Mouse (Mus musculus): ENCODE measurements around the gene Qpctl. TPM values are rescaled to one million over a fixed set of nuclear protein-coding genes. Genes with fewer than 3 reads are reported as not detected.

Gene Qpctl
- polyA plus RNA-seq, 1 experiment from 2014 or later, result 28.8 TPM

DNA sequence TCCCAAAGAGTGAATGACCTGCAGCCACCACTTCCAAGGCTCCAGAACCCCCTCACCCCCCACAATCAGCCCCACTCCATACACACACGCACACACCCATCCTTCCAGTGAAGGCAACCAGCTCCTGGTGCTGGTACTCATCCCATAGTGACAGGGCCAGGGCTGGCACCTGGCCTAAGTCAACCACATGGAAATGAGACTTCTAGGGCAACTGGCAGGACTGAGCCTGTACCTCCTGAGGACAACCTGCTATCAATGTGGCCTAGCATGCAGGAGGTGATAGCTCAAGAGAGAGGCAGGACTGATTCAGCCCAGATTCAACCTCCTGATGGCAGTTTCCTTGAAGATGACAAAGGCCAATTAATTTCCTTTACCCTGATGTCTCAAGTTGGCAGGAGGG, 48.8 kb downstream of the Qpctl start:
- H3K4me3 ChIP-seq (ENCODE audit: low read depth, low read length), result no peak overlapping the region
- 85% methylated on average over 1 of the region's 1 CpGs for WGBS
- H3K27me3 ChIP-seq (ENCODE audit: control insufficient read depth, insufficient read depth, low read depth, low read length), result 0 out of 2 replicates have a peak, but pooled peaks cover 1% of the 10 kb centered on the region
- H3K4me1 ChIP-seq (ENCODE audit: control insufficient read depth, insufficient read depth, low read length), result peaks cover 7% of the 10 kb centered on the region
- H3K4me2 ChIP-seq (ENCODE audit: low read length), result no peak overlapping the region
- H3K27ac ChIP-seq (ENCODE audit: low read length), result no peak overlapping the region
- ATAC-seq, result no peak
- no peak overlapping the region for H3K9ac ChIP-seq (ENCODE audit: low read depth, low read length)
- no peaks in the 10 kb centered on the region for H3K9me3 ChIP-seq (replicated peaks; ENCODE audit: control insufficient read depth, low read length, poor library complexity, severe bottlenecking)
- no peaks in the 10 kb centered on the region for H3K36me3 ChIP-seq (ENCODE audit: control insufficient read depth, insufficient read depth, low read length)

GRCm38 (mm10) chr7:19098811-19099210, 50.3 kb downstream of the Qpctl start:
- H3K9ac ChIP-seq (ENCODE audit: low read depth, low read length), result no peak overlapping the region
- H3K4me2 ChIP-seq (ENCODE audit: low read length), result no peak overlapping the region
- peaks cover 14% of the 10 kb centered on the region for H3K27me3 ChIP-seq (ENCODE audit: control insufficient read depth, insufficient read depth, low read depth, low read length)
- no peak for ATAC-seq
- no peak overlapping the region for H3K4me3 ChIP-seq (ENCODE audit: low read depth, low read length)
- H3K27ac ChIP-seq (ENCODE audit: low read length), result no peak overlapping the region
- H3K4me1 ChIP-seq (ENCODE audit: control insufficient read depth, insufficient read depth, low read length), result peaks cover 20% of the 10 kb centered on the region
- no peaks in the 10 kb centered on the region for H3K36me3 ChIP-seq (ENCODE audit: control insufficient read depth, insufficient read depth, low read length)
- H3K9me3 ChIP-seq (replicated peaks; ENCODE audit: control insufficient read depth, low read length, poor library complexity, severe bottlenecking), result no peaks in the 10 kb centered on the region
- 61% methylated on average over 7 of the region's 7 CpGs for WGBS

GRCm38 (mm10) chr7:19097863-19098262, 51.2 kb downstream of the Qpctl start:
- Histone ChIP-seq H3K27ac (ENCODE audit: low read length) (no peak overlapping the region), H3K9me3 (replicated peaks; ENCODE audit: control insufficient read depth, low read length, poor library complexity, severe bottlenecking) (no peaks in the 10 kb centered on the region), H3K27me3 (ENCODE audit: control insufficient read depth, insufficient read depth, low read depth, low read length) (peaks cover 14% of the 10 kb centered on the region), H3K4me2 (ENCODE audit: low read length) (no peak overlapping the region), H3K4me3 (ENCODE audit: low read depth, low read length) (no peak overlapping the region), H3K36me3 (ENCODE audit: control insufficient read depth, insufficient read depth, low read length) (no peaks in the 10 kb centered on the region), H3K4me1 (ENCODE audit: control insufficient read depth, insufficient read depth, low read length) (peaks cover 28% of the 10 kb centered on the region), H3K9ac (ENCODE audit: low read depth, low read length) (no peak overlapping the region)
- no peak for ATAC-seq

DNA sequence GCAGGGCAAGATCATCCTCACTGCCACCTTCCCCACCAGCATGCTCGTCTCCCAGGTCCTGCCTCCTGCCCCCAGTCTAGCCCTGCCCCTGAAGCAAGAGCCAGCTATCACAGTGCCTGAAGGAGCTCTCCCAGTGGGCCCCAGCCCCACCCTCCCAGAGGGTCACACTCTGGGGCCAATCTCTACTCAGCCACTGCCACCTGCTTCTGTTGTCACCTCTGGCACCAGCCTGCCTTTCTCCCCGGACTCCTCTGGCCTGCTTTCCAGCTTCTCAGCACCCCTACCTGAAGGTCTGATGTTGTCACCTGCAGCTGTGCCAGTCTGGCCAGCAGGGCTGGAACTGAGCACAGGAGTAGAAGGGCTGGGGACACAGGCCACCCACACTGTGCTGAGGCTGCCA, 51.9 kb downstream of the Qpctl start:
- H3K4me1 ChIP-seq (ENCODE audit: control insufficient read depth, insufficient read depth, low read length), result peaks cover 28% of the 10 kb centered on the region
- no peak for ATAC-seq

DNA sequence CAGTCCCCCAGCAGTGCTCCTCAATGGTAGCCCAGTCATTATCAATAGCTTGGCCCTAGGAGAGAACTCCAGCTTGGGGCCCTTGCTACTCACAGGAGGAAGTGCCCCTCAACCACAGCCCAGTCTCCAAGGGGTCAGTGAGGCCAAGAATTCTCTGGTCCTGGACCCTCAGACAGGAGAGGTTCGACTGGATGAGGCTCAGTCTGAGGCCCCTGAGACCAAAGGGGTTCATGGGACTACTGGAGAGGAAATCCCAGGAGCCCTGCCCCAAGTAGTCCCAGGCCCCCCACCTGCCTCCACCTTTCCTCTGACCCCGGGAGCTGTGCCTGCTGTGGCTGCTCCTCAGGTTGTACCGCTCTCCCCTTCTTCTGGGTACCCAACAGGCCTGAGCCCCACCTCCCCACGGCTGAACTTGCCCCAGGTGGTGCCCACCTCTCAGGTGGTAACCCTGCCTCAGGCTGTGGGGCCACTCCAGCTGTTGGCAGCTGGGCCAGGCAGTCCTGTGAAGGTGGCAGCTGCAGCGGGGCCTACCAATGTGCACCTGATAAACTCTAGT, 52.6 kb downstream of the Qpctl start:
- Histone ChIP-seq H3K9me3 (replicated peaks; ENCODE audit: control insufficient read depth, low read length, poor library complexity, severe bottlenecking) (no peaks in the 10 kb centered on the region), H3K36me3 (ENCODE audit: control insufficient read depth, insufficient read depth, low read length) (peaks cover 6% of the 10 kb centered on the region; the same call in 1 of the 2 replicates), H3K27ac (ENCODE audit: low read length) (no peak overlapping the region), H3K9ac (ENCODE audit: low read depth, low read length) (no peak overlapping the region), H3K4me2 (ENCODE audit: low read length) (peak overlapping the region; percentile 98), H3K4me1 (ENCODE audit: control insufficient read depth, insufficient read depth, low read length) (peaks cover 28% of the 10 kb centered on the region), H3K4me3 (ENCODE audit: low read depth, low read length) (no peak overlapping the region), H3K27me3 (ENCODE audit: control insufficient read depth, insufficient read depth, low read depth, low read length) (peaks cover 17% of the 10 kb centered on the region)
- 62% methylated on average over 5 of the region's 5 CpGs for WGBS
- ATAC-seq, result no peak

More for the DNA sequence above, 51.9 kb downstream of the Qpctl start:
- no peak overlapping the region for H3K4me2 ChIP-seq (ENCODE audit: low read length)
- H3K27ac ChIP-seq (ENCODE audit: low read length), result no peak overlapping the region
- no peaks in the 10 kb centered on the region for H3K9me3 ChIP-seq (replicated peaks; ENCODE audit: control insufficient read depth, low read length, poor library complexity, severe bottlenecking)
- H3K4me3 ChIP-seq (ENCODE audit: low read depth, low read length), result no peak overlapping the region
- peaks cover 14% of the 10 kb centered on the region for H3K27me3 ChIP-seq (ENCODE audit: control insufficient read depth, insufficient read depth, low read depth, low read length)
- no peaks in the 10 kb centered on the region for H3K36me3 ChIP-seq (ENCODE audit: control insufficient read depth, insufficient read depth, low read length)
- 75% methylated on average over 2 of the region's 2 CpGs for WGBS
- no peak overlapping the region for H3K9ac ChIP-seq (ENCODE audit: low read depth, low read length)

- H3K4me2 ChIP-seq (ENCODE audit: low read length), result peak overlapping the region; percentile 98
- H3K4me3 ChIP-seq (ENCODE audit: low read depth, low read length), result peak overlapping the region; percentile 52
- H3K9me3 ChIP-seq (replicated peaks; ENCODE audit: control insufficient read depth, low read length, poor library complexity, severe bottlenecking), result no peaks in the 10 kb centered on the region
- 0% methylated on average over 19 of the region's 19 CpGs for WGBS
- H3K36me3 ChIP-seq (ENCODE audit: control insufficient read depth, insufficient read depth, low read length), result peaks cover 9% of the 10 kb centered on the region; the same call in 1 of the 2 replicates
- H3K4me1 ChIP-seq (ENCODE audit: control insufficient read depth, insufficient read depth, low read length), result peaks cover 28% of the 10 kb centered on the region
- peaks cover 22% of the 10 kb centered on the region for H3K27me3 ChIP-seq (ENCODE audit: control insufficient read depth, insufficient read depth, low read depth, low read length)
- ATAC-seq, result no peak
- no peak overlapping the region for H3K27ac ChIP-seq (ENCODE audit: low read length)
- peak overlapping the region; percentile 63; the same call in 1 of the 2 replicates for H3K9ac ChIP-seq (ENCODE audit: low read depth, low read length)
Measured at GRCm38 (mm10) chr7:19095751-19096110, 53.4 kb downstream of the Qpctl start.

DNA sequence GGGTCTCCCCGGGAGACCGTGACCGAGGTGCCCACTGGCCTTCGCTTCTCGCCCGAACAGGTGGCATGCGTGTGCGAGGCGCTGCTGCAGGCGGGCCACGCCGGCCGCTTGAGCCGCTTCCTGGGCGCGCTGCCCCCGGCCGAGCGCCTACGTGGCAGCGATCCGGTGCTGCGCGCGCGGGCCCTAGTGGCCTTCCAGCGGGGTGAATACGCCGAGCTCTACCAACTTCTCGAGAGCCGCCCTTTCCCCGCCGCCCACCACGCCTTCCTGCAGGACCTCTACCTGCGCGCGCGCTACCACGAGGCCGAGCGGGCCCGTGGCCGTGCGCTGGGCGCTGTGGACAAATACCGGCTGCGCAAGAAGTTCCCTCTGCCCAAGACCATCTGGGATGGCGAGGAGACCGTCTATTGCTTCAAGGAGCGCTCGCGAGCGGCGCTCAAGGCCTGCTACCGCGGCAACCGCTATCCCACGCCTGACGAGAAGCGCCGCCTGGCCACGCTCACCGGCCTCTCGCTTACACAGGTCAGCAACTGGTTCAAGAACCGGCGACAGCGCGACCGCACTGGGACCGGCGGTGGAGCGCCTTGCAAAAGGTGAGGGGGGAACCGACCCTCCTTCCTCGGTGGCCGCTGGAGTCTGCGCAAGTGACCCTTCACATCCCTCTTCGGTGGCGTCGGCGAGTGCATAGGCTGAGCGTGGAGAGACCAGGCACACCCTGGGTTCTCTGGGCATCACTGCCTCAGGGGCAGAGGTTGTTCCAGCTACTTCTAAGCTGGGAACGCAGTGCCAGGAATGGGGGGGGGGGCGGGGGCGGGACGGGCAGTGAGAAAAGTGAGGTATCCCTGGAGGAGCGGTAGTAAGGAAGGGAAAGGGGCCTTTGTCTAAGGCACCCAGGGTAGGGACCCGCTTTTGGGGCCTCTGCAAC, 54.0 kb downstream of the Qpctl start:
- H3K36me3 ChIP-seq (ENCODE audit: control insufficient read depth, insufficient read depth, low read length), result peaks cover 11% of the 10 kb centered on the region; the same call in 1 of the 2 replicates
- peaks cover 28% of the 10 kb centered on the region for H3K4me1 ChIP-seq (ENCODE audit: control insufficient read depth, insufficient read depth, low read length)
- H3K9me3 ChIP-seq (replicated peaks; ENCODE audit: control insufficient read depth, low read length, poor library complexity, severe bottlenecking), result no peaks in the 10 kb centered on the region
- under 1% methylated on average over 80 of the region's 87 CpGs for WGBS
- peak overlapping the region; percentile 98 for H3K4me2 ChIP-seq (ENCODE audit: low read length)
- peak overlapping the region; percentile 60 for H3K27ac ChIP-seq (ENCODE audit: low read length)
- peak overlapping the region; percentile 63 for H3K9ac ChIP-seq (ENCODE audit: low read depth, low read length)
- ATAC-seq, result no peak
- peak overlapping the region; percentile 52 for H3K4me3 ChIP-seq (ENCODE audit: low read depth, low read length)
- peaks cover 24% of the 10 kb centered on the region for H3K27me3 ChIP-seq (ENCODE audit: control insufficient read depth, insufficient read depth, low read depth, low read length)

GRCm38 (mm10) chr7:19094471-19094825, 54.6 kb downstream of the Qpctl start, which contains the start of gene Six5:
TSS of gene Six5 (plus strand) at chr7:19094594.
- H3K4me3 ChIP-seq (ENCODE audit: low read depth, low read length), result peak within 1 kb of the TSS; percentile 52
- peak within 1 kb of the TSS; percentile 60 for H3K27ac ChIP-seq (ENCODE audit: low read length)
- ATAC-seq, result no peak
- peaks cover 28% of the 10 kb centered on the region for H3K4me1 ChIP-seq (ENCODE audit: control insufficient read depth, insufficient read depth, low read length)
- H3K9me3 ChIP-seq (replicated peaks; ENCODE audit: control insufficient read depth, low read length, poor library complexity, severe bottlenecking), result no peaks in the 10 kb centered on the region
- H3K9ac ChIP-seq (ENCODE audit: low read depth, low read length), result peak within 1 kb of the TSS; percentile 63
- H3K27me3 ChIP-seq (ENCODE audit: control insufficient read depth, insufficient read depth, low read depth, low read length), result peaks cover 24% of the 10 kb centered on the region
- H3K36me3 ChIP-seq (ENCODE audit: control insufficient read depth, insufficient read depth, low read length), result peaks cover 12% of the 10 kb centered on the region; the same call in 1 of the 2 replicates
- peak within 1 kb of the TSS; percentile 98 for H3K4me2 ChIP-seq (ENCODE audit: low read length)
- WGBS, result 1% methylated on average over 25 of the region's 36 CpGs
